Mouse (Mus musculus): ENCODE measurements at regions not wholly inside any gene's neighbourhood (a gene's known extent, or its start where the extent isn't known, plus 50 kb on each side); places are given as distances from the start of the nearest gene placed in this dataset.
A peak's percentile ranks its signal among the peaks of the same experiment; 100 is the strongest.

- DNase-seq (ENCODE audit: low spot score in 2 of 2) = no peak
Observed at GRCm38 (mm10) chr13:43913476-43913875, 128.9 kb downstream of the Cd83 start.

- DNase-seq (ENCODE audit: low spot score in 2 of 2) = no peak
Observed at GRCm38 (mm10) chr13:43919781-43920420, 135.3 kb downstream of the Cd83 start.

- no peak for DNase-seq (ENCODE audit: low spot score in 2 of 2)
Observed at GRCm38 (mm10) chr13:43930081-43930981, 145.8 kb downstream of the Cd83 start.

GRCm38 (mm10) chr13:43932946-43933345 is 148.4 kb downstream of the Cd83 start:
- DNase-seq (ENCODE audit: low spot score in 2 of 2) = no peak

GRCm38 (mm10) chr13:43935284-43935683 is 150.7 kb downstream of the Cd83 start:
- no peak for DNase-seq (ENCODE audit: low spot score in 2 of 2)

- DNase-seq (ENCODE audit: low spot score in 2 of 2) = no peak
Observed at GRCm38 (mm10) chr13:43936504-43936903, 151.9 kb downstream of the Cd83 start.

GRCm38 (mm10) chr13:43938611-43939010 is 154.0 kb downstream of the Cd83 start:
- DNase-seq (ENCODE audit: low spot score in 2 of 2) = no peak

- no peak for DNase-seq (ENCODE audit: low spot score in 2 of 2)
Observed at GRCm38 (mm10) chr13:43939375-43939774, 154.8 kb downstream of the Cd83 start.

GRCm38 (mm10) chr13:43941731-43942130 is 157.2 kb downstream of the Cd83 start:
- DNase-seq (ENCODE audit: low spot score in 2 of 2) = no peak

GRCm38 (mm10) chr13:43948606-43949005 is 164.0 kb downstream of the Cd83 start:
- no peak for DNase-seq (ENCODE audit: low spot score in 2 of 2)

- peak; percentile 13 to 38 for DNase-seq (ENCODE audit: low spot score in 2 of 2)
Observed at GRCm38 (mm10) chr13:43949740-43950643, 165.4 kb downstream of the Cd83 start.

- no peak for DNase-seq (ENCODE audit: low spot score in 2 of 2)
Observed at GRCm38 (mm10) chr13:43952491-43952890, 167.9 kb downstream of the Cd83 start.

GRCm38 (mm10) chr13:43952972-43953592 is 168.5 kb downstream of the Cd83 start:
- no peak for DNase-seq (ENCODE audit: low spot score in 2 of 2)

GRCm38 (mm10) chr13:43954714-43955393 is 170.3 kb downstream of the Cd83 start:
- no peak for DNase-seq (ENCODE audit: low spot score in 2 of 2)

GRCm38 (mm10) chr13:43957046-43957445 is 172.5 kb downstream of the Cd83 start:
- DNase-seq (ENCODE audit: low spot score in 2 of 2) = no peak

- no peak for DNase-seq (ENCODE audit: low spot score in 2 of 2)
Observed at GRCm38 (mm10) chr13:43959121-43959572, 174.6 kb downstream of the Cd83 start.

GRCm38 (mm10) chr13:43961047-43961690 is 176.6 kb downstream of the Cd83 start:
- DNase-seq (ENCODE audit: low spot score in 2 of 2) = no peak

- no peak for DNase-seq (ENCODE audit: low spot score in 2 of 2)
Observed at GRCm38 (mm10) chr13:43961987-43962386, 177.4 kb downstream of the Cd83 start.

GRCm38 (mm10) chr13:43963321-43963720 is 178.7 kb downstream of the Cd83 start:
- DNase-seq (ENCODE audit: low spot score in 2 of 2) = no peak

All from layer of hippocampus, postnatal 10 days (tissue).